Mouse (Mus musculus) small intestine, adult 2 months (tissue): ENCODE measurements at regions not wholly inside any gene's neighbourhood (a gene's known extent, or its start where the extent isn't known, plus 50 kb on each side); places are given as distances from the start of the nearest gene placed in this dataset.

Source experiments
- CTCF ChIP-seq: fragments of 200-500 bp; IDR thresholded peaks from 2 replicates; pipeline ENCODE4 v1.5.1; 2012; ENCODE audit warnings: low read depth, mild to moderate bottlenecking, control low read depth, inconsistent platforms, low read length, moderate library complexity, mixed read lengths; ENCODE audit not compliant: insufficient replicate concordance, insufficient read length; ENCODE audit errors: extremely low read depth
- POLR2A ChIP-seq: fragments of 200-500 bp; IDR thresholded peaks from 2 replicates; pipeline ENCODE4 v1.6.1; 2012; ENCODE audit warnings: low read depth, mild to moderate bottlenecking, control low read depth, inconsistent platforms, low read length, moderate library complexity

DNA sequence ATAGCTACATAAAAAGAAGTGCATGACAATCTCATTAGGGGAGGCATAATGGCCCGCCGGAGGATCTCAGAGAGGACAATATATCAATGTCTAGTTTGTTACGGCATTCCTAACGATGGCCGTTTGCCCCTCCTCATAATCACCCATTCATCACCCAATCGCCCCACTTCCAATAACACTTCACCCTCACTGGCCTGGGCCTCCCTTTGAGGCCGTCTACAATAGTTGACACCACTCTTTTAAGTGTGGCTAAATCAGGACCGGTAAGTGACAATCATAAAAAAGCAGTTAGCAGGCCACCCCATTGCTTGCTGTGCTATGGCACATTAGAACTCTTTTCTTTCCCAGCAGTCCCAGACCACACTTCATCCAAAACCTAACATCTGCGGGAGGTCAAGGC lies 102.2 kb upstream of the Olfm4 start:
- TF ChIP-seq CTCF, result no peak
- TF ChIP-seq POLR2A, result no peak
